Mouse (Mus musculus) bone marrow macrophage, adult 2 months (primary cell): ENCODE measurements around the gene Sardh.

ENCODE experiments used
- CTCF ChIP-seq: IDR thresholded peaks from 2 replicates; pipeline ENCODE4 v1.5.1; 2012; ENCODE audit warnings: low read depth, mild to moderate bottlenecking, low read length, moderate library complexity
- POLR2A ChIP-seq: IDR thresholded peaks from 2 replicates; pipeline ENCODE4 v1.6.1; 2012; ENCODE audit warnings: mild to moderate bottlenecking, low read depth, low read length, borderline replicate concordance

- TF ChIP-seq CTCF: no peak
- TF ChIP-seq POLR2A: no peak
Observed at GRCm38 (mm10) chr2:27232376-27232775, 15.8 kb downstream of the Sardh start.
